Mouse (Mus musculus) adrenal gland, postnatal 4 days (tissue): Measurements from ENCODE around the gene Pacrg. TPM values are rescaled to one million over a fixed set of nuclear protein-coding genes. Genes with fewer than 3 reads are reported as not detected.

Source experiments
- DNase-seq, 2 experiments: peaks; one replicate each; pipeline ENCODE4 v3.0.0; 2021 to 2022; ENCODE audit warnings: low spot score in 2 of 2, mixed read lengths in 2 of 2
- total RNA-seq, 2 experiments: library from RNA; stranded (reverse); gene quantifications; 2 replicates each; pipeline ENCODE4 v1.2.3; 2021

Pacrg gene
- total RNA-seq, 2 experiments from 2014 or later = 4.2 to 4.4 TPM

DNA sequence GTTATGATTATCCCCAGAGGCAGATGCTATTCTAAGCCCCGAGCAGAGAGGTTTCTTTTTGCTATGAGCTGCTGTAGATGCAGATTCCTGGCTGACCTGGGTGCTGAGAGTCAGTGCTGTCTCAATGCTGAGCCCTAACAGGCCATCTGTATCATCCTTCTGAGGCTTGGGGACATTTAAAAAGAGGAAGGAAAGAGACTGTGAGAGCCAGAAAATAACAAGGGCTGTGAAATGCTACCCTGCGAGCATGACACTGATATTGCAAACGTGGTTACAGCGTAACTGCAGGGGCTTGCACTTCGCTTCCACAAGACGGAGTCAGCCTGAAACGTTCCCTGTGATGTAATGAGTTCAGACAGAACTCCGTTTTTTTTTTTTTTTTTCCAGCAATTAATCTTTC, 281.4 kb downstream of the Pacrg start:
- no peak for DNase-seq

GRCm38 (mm10) chr17:10552295-10553056, 287.6 kb downstream of the Pacrg start:
- DNase-seq = no peak

- no peak for DNase-seq
Observed at GRCm38 (mm10) chr17:10550781-10551520, 289.2 kb downstream of the Pacrg start.

GRCm38 (mm10) chr17:10549825-10550224, 290.3 kb downstream of the Pacrg start:
- DNase-seq = no peak

- no peak for DNase-seq
Observed at GRCm38 (mm10) chr17:10548969-10549368, 291.1 kb downstream of the Pacrg start.

DNA sequence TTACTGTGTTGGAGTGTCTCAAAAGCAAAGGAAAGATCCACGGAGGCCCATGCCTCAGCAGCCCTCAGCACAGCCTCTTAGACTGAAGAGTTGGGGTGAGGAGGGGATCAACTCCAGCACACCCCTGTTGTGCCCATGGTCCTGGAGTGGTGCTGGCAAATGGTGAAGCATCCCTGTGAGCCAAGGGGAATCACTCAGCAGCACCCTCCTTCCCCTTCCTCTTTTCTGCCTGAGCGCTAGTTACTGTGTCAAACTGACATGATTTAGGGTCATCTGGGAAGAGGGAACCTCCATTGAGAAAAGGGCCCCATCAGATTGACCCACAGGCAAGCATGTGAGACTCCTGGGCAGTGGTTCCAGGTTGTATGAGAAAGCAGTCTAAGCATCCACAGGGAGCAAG, 299.3 kb downstream of the Pacrg start:
- DNase-seq = no peak

- no peak for DNase-seq
Observed at GRCm38 (mm10) chr17:10534206-10534605, 305.9 kb downstream of the Pacrg start.

DNA sequence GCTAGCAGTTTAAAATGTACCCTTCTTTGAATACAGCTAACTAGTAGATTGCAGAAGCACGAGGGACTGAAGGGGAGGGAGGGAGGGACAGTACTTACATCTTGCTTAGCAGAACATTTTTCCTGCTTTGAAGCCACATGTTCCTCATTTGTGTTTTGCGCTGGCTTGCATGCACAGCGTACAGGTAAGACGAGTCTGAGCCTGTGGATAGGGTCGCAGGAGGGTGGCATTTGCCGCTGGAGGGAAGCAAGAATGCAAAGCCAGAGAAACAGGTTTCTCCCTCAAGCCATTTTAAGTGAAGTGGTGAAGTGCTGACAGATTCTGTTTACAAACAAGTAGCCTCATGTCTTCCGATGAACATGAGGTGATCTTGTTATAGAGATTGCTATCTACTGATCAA, 306.6 kb downstream of the Pacrg start:
- no peak for DNase-seq

GRCm38 (mm10) chr17:10531024-10531423, 309.1 kb downstream of the Pacrg start:
- DNase-seq = no peak

- DNase-seq = no peak
Observed at GRCm38 (mm10) chr17:10529329-10529955, 310.7 kb downstream of the Pacrg start.

GRCm38 (mm10) chr17:10521282-10521681, 318.8 kb downstream of the Pacrg start:
- DNase-seq = no peak

GRCm38 (mm10) chr17:10519506-10520155, 320.5 kb downstream of the Pacrg start:
- DNase-seq = no peak

GRCm38 (mm10) chr17:10514812-10515211, 325.3 kb downstream of the Pacrg start:
- no peak for DNase-seq

- DNase-seq = no peak
Observed at GRCm38 (mm10) chr17:10510913-10511759, 329.0 kb downstream of the Pacrg start.

GRCm38 (mm10) chr17:10510467-10510866, 329.6 kb downstream of the Pacrg start:
- DNase-seq = no peak

GRCm38 (mm10) chr17:10508088-10508487, 332.0 kb downstream of the Pacrg start:
- DNase-seq = no peak

DNA sequence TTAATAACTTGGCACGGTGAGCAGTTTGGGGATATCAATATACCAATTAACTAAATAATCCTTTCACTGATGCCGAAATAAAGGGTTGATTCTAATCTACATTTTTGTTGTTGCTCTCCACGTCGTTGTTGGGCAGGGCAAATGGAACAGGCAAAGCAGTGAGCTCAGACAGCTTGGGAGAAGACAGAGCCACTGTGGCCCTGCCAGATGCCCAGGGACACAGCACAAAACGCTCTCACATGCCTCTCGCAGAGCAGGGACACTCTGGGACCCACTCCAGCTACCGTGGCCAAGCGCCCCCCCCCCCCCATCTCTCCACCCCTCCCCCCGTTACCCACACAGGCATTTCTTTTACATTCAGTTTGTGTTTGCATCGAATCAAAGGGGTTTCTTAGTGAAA, 332.6 kb downstream of the Pacrg start:
- DNase-seq = no peak

GRCm38 (mm10) chr17:10506896-10507295, 333.2 kb downstream of the Pacrg start:
- DNase-seq = no peak

- no peak for DNase-seq
Observed at GRCm38 (mm10) chr17:10501439-10501838, 338.7 kb downstream of the Pacrg start.

DNA sequence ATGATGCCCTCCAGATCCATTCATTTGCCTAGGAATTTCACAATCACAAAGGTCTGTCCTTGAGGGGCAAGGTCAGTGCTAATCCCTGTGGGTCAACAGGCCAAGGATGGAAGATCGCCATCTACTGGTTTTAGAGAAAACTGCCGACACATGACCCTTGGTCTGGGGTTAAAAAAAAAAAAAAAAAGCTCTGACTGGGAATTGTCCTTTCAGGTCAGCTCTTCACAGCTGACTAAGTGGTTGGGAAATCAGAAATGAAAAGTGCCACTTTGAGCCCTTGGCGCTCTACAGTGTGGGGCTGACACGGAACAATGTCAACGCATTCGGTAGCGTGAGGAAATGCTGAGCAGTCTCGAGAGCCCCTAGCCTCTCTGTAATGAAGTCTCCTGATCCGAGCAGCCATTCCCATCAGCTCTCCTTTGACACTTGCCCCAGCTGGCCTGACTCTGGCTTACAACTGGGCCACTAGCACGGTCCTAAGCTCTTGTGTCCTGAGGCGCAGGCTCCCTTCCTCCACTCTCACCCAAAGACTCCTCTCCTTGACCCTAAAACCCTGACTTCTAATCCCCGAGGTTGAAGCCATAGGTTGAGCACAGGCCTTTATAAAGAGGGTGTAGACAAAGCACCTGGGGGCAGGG, 339.2 kb downstream of the Pacrg start:
- no peak for DNase-seq
